Mouse (Mus musculus): Measurements from ENCODE around the gene Kcp. TPM values are rescaled to one million over a fixed set of nuclear protein-coding genes. Genes with fewer than 3 reads are reported as not detected.

Gene Kcp
- total RNA-seq, 2 experiments from 2014 or later: 5.4 to 5.9 TPM

DNA sequence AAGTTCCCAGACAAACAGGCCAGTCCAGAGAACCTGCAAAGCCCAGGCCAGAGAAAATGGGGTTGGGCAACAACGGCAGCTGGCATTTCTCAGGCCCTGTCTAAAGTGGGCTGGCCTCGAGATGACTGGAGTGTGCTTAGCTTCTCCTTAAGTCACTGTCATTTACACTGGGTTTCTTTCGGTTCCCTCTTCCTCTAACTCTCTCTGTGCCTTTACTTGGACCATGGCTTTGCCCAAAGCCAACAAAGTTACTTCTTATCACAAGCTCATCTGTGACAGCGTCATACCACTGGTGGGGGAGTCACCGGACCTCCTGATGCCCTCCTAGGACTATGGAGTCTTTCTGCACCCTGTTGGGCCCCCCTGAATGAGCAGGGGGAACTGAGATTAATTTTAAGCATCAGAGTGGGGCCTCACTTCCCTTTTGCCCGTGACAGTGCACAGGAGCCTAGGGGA is 16.3 kb upstream of the Kcp start:
- DNase-seq: no peak
- intact Hi-C loops (cut with DNase I): no loop called here

DNA sequence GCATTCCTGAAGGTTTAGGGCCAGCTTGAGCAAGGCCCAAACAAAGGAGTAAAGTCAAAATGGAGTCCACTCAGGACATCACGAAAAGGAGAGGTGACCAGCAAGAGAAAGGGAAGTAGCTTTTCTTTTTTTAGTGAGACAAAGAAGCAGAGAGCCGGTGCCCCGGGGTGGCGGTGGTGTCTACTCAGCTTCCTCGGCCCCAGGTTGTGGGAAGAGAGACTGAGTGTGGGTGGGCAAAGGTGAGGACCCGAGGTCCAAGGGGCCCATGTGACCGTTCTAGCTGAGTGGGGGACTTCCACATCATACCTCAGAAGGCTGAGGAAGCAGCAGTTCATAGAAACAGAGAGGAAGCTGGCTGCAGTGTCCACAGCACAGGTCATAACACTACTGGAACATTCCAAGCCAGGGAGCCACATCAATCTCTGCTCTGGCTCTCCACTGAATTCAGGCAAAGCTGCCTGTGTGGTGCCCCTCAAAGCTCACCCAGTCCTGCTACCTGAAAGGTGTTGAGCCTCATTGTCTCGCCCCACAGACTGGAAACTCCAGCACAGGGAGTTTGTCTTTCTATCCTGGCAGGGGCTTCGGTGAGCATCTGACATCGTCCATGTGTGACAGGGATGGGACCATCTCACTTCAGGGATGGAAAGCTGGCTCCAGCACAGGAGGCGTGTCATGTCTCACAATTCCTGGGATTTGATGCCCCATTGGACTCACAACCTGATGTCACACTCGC is 15.7 kb upstream of the Kcp start:
- intact Hi-C loops (cut with DNase I): no loop called here

DNA sequence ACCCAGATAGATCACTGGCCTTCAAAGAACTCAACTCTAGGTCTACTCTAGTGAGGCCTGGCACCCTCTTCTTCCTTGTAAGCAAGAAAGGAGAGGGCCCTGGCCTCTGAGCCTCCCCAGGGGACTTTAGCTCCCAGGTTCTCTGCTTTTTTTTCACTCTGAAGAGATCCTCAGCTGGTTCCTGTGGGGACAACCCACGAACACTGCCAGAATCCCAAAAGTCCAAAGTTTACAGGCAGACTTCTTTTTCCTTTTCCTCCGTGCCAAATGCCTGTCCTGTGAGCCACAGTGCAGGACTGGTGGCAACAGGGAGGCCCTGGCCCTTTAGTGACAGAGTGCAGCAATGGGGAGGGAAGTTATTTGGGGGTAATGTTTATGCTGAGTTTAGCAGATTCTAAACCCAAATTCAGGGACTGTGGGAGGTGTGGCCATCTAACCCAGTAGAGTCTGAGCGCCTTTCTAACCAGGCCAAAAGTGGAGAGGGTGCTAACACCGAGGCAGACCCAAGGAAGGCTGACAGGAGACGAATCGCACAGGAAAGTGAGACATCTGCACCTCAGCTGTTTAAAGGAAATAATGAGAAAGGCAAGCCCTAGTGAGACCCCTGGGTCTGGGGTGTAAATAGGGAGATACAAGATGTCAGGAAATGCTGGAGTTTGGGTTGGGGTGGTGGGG is 15.0 kb upstream of the Kcp start:
- intact Hi-C loops (cut with DNase I): no loop called here
- DNase-seq: no peak

More for the DNA sequence above, 15.7 kb upstream of the Kcp start:
- DNase-seq: no peak

DNA sequence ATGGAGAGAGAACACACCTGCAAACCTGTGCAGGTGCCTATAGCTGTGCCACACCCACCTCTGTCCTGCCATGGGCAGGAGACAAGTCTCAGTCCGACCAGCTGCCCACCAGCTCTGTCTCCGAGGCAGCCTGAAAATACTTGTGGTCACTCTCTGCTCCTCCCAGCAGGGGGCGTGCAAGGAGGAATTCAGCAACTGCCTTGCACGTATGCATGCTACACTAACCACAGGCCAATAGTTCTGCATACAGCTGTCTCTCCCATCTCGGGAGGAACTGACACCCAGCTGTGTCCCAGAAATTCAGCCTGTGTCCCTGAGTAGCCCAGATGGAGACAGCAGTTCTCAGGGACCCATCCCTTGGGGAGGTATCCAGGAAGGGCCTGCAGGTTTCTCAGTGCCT is 9.4 kb upstream of the Kcp start:
- peak; percentile 60 to 63 for DNase-seq
- intact Hi-C loops (cut with DNase I): loop anchor here (1.0 kb wide), 1 partner anchor 132 kb away; no protein-coding TSS in a partner anchor

DNA sequence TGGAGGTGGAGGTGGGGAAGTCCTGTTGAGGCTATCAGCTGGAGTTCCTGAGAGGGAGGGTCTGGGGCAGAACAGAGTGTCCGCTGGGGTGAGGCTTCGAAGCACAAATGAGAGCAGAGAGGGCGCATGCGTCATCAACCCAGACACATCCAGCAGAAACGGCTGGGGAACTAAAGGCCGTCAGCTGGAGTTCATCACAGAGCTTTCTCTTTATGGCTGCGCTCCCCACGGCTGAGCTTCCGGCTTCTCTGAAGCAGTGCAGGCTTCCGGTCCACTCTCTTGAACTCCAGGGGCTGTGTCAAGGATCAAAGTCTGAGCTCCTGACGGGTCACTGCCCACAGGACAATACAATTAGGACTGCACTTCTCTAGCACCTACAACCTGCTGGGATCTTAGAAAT is 5.5 kb upstream of the Kcp start:
- DNase-seq: peak in 1 of 2 experiments; percentile 26
- intact Hi-C loops (cut with DNase I): no loop called here

DNA sequence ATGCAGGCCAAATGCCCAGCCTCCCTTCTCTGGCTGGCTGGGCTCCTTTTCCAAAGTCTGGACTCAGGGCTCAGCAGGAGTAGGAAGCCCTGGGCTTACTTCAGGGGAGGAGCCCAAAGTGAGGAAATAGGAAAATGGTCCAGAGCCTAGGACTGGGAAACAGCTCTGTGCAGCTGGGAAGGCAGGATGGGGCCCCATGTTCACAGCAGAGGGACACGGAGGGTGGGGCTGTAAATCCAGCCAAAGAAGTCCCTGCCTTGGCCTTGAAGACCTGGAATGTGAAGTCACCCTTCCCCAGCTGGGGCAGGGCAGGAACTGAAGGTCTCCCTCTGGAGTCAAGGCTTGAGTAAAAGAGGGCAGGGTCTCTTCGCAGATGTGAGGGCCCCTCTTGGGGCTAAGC is 1.3 kb upstream of the Kcp start:
- DNase-seq: peak in 1 of 2 experiments; percentile 25
- intact Hi-C loops (cut with DNase I): no loop called here

DNA sequence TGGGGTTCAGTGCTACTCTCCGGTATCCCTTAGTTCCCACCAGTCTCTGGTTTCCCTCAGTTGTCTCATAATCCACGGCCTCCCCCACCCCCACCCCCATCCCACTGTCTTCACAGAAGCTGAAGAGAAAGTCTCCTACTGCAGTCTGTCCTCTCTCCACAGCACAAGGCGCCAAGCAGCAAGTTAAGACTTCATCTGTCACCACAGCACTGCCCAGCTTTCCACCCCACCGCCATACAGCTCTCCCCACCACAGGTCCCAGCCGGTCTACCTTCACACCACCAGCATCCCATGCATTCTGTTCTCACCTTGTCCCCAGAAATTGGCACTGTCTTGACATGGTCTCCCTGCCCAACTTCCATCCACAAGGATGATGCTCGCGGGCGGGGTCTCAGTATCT is 918 bp downstream of the Kcp start:
- no peak for DNase-seq
- intact Hi-C loops (cut with DNase I): no loop called here

DNA sequence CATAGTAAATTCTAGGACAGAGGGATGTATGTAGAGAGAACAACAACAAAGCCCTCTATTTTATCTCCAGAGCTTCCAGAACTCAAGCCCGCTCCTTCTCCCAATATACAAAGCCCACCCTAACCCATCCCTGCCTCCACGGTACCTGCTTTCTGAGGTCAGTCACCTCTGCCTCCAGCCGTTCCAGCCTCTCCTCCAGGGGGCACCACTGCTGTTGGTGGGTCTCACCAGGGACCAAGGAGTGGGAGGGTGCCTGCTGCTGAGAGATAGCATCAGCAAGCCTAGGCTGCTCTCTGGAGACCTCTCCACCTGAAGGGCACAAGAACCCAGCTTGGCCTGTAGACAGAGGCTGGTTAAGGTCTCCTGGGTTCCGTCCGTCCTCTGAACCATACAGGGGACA is 2.3 kb downstream of the Kcp start:
- DNase-seq: no peak
- intact Hi-C loops (cut with DNase I): no loop called here

DNA sequence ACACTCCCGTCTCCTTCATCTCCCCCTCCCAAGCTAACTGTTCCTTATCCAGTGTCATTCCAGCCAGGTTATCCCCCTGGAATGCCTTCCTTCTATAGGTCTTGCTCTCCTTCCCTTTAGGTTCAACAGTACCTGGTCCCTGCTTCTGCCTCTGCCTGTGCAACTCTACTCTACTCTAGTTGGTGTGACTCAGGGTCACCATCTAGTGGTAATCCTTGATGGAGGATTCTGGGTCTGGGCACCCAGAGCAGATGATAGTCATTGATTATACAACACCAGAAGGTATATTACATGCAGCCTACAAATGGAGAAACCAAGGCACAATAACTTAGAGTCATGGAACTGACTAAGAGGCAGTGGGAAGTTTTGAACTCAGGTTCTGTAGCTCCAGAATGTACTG is 6.2 kb downstream of the Kcp start:
- DNase-seq: no peak
- intact Hi-C loops (cut with DNase I): no loop called here

DNA sequence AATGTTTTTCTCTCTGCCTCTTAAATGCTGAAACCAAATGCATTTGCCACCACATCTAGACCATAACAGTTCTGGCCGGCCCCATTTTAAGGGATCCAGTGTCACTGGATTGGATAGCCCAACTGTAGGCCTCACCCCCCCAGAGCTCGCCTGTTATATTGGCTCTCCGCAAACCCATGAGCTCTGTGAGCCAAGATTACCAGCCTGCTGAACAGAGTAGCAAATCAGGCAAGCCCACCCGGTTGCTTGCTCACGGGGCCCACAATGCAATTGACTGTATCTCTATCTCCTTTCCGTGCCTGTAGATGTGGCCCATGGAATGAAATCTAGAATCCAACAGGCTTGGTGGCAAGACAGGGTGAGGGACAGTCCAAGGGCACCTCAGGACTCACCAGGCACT is 6.9 kb downstream of the Kcp start:
- intact Hi-C loops (cut with DNase I): no loop called here
- no peak for DNase-seq

DNA sequence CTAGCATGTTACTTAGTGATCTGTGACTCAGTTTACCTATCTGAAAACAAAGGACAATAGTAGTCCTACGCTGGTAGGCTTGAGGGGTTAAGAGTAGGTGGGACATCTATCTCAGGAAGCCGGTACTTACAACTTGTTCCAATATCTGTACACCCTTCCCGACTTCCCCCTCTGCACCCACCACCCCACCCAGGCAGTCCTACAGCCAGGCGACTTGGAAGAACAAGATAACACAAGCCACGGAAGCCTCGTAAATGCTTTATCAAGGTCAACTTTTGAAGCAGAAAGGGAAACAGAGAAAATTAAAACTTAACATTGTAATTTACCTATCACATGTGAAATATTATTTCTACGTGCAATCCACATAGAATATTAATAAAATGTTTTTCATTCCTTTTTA is 7.6 kb downstream of the Kcp start:
- intact Hi-C loops (cut with DNase I): no loop called here
- no peak for DNase-seq

DNA sequence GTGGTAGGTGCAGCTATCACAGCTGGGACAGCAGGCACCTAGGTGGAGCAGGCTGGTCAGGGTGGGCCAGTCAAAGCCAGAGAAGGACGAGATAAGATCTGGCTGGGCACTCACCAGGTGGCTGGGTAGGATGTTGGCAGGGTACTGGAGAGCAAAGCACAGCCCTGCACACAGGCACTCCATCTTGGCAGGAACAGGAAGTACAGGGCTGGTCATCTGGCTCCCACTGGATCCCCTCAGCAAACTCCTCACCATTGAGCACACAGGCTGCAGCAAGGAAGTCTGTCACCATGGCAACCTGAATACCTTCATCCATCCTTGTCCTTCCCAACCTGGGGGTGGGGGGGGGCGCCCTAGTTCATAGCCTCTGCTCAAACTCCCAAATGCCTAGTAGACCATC is 10.0 kb downstream of the Kcp start:
- intact Hi-C loops (cut with DNase I): no loop called here
- DNase-seq: no peak

DNA sequence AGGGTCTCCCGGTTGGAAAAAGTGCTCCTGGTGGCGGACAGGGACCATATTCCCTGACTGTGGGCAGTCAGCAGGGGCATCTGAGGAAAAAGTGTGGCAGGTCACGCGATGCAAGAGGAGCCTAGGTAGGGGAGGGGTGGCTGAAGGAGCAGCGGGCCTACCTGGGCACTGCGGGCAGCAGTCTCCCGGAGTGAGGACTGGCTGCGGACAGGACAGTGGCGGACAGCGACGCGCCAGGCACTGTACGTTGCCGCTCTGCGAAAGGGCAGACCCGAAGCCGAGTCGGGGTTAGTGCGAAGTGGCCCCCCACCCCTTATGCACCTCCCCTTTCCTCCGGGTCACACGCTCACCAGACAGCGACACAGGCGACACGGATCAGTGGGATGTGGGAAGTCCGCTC is 11.5 kb downstream of the Kcp start:
- intact Hi-C loops (cut with DNase I): no loop called here
- no peak for DNase-seq

DNA sequence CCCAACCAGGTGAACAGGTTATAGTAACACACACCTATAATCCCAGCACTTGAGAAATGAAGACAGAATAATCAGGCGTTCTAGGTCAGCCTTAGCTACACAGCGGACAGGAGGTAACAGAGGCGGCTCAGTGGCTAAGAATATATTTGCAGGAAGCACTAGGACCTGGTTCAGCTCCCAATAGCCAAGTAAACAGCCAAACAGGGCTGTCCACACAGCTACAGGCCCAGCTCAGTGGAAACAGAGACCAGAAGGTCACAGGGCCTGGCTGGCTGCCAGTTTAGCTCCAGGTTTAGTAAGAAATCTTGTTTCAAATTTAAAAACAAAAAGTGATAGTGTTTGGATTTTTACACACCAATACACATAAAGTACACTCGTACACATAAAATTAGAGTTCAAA is 13.7 kb downstream of the Kcp start:
- DNase-seq: no peak
- intact Hi-C loops (cut with DNase I): no loop called here

DNA sequence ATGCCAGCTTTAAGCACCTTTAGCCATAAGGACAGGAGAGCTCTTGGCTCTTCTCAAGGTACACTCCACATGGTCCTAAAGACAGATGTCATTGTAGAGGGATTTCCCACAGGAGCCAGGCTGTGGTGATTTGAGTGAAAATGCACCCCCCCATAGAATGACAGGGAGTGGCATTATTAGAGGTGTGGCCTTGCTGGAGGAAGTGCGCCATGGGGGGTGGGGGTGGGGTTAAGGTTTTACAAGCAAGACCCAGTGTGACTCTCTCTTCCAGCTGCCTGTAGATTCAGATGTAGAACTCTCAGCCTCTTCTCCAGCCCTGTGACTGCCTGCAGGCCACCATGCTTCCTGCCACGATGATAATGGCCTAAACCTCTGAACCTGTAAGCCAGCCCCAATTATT is 21.8 kb downstream of the Kcp start:
- DNase-seq: no peak
- intact Hi-C loops (cut with DNase I): loop anchor here (5.0 to 10.0 kb wide), 2 partner anchors 91 to 124 kb away; partner anchors contain the start of gene Ccdc136

DNA sequence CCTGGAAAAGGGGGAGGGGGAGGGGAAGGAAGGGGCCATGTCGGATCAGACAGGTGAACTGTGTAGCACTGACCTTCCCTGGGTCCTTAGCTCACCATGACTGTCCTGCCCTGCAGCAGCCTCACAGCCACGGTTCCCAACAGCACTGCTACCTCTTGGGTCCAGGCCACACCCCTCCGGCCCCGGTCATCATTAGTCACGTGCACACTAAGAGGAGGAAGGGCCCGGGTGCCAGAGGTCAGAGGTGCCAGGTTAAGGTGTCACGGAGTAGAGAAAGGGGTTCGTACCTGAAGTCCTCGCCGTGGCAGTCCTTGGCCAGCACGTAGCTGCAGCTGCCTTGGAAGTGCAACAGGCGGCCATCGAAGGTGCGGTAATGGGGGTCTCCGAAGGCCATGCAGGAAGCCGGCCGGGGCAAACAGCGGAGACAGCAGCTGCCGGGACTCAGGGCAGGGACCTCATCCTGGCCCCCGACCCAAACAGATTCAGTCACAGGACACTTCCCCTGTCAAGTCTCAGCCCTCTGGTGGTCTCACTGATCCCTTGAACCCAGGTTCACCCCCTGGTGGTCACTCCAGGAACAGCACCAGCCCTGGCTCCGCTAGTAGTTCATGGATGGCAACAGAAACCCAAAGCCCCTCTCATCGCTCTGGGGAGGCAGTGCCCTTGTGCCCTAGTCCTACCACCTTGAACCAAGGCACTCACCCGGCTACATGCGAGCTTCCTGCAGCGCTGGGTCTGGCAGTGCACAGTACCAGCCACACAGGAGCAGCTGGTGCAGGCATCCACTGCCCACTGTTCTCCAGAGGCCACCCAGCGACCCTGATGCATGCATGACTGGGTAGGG is 22.8 kb downstream of the Kcp start:
- peak; percentile 58 to 60 for DNase-seq

DNA sequence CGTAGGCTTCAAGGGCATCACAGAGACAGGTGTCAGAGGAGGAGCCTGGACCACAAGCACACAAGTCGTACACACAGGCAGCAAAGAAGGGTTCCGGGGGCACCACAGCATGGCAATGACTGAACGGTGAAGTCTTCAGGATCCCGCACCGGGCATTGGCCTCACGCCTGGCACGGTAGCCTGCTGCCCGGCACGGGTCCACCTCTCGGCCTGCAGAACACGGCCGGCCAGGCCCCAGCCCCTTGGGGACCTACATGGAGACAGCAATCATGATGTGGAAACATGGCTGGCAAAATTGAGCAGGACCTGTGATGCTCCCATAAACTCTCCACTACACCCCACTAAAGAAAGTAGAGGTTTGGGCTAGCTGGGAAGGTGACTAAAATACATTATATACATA is 25.1 kb downstream of the Kcp start:
- DNase-seq: no peak

More for the DNA sequence above, 22.8 kb downstream of the Kcp start:
- intact Hi-C loops (cut with DNase I): loop anchor here (5.0 to 10.0 kb wide), 2 partner anchors 90 to 123 kb away; partner anchors contain the start of gene Ccdc136

DNA sequence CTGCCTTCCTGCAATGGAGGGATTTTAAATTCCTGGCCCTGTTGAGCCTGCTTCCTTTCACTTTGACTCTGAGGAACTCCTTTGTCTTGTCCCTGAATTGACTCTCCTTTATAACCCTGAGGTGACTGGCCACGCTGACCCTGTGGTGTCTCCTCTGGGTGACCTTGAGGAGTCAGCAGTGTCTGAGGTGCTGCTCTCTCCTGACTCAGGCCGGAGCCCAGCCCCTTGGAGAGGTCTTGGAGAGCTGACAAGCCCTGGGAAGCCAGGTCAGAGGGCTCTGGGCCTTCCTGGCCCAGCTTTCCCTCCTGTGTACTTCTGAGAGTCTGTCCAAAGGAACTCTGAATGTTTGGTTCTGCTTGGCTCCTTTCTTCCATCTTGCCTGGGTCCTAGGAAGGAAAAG is 33.0 kb downstream of the Kcp start:
- intact Hi-C loops (cut with DNase I): no loop called here
- no peak for DNase-seq

More for the DNA sequence above, 25.1 kb downstream of the Kcp start:
- intact Hi-C loops (cut with DNase I): loop anchor here (10.0 kb wide), 1 partner anchor 88 kb away; the partner anchor contains the start of gene Ccdc136

DNA sequence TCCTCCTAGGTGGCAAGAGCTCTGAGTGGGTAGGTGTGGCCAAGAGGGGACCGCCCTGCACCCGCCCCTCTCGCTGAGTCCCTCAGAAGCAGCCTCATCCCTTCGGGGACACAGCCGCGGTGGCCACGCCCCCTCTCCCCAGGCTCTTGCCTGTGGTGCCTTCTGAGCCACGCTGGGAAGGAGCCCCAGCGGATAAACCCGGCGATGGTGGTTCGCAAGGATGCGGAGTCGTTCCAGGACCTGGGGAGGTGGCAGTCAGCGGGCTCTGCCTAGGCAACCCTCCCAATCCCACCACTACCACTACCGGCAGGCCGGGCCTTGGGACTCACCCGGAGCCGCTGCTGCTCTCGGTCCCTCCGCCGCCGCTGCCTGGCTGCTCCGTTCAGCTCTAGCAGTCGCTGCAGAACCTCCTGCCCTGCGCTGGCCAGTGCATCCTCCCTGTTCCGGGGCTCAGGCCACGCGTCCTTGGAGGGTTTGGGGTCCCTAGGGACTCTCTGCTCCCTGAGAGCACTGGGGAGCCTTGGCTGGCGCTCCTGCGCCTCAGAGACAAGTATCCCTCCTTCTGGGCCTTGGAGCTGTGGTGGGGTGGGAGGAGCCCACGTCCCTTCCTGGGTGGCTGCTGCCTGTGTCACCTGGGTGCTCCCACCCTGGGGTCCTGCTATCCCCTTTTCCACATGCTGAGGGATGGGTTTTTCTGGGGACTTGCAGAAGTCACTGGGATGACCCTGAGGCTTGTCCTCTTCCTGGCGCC is 33.6 kb downstream of the Kcp start:
- intact Hi-C loops (cut with DNase I): no loop called here
- DNase-seq: peak; percentile 44 to 45

DNA sequence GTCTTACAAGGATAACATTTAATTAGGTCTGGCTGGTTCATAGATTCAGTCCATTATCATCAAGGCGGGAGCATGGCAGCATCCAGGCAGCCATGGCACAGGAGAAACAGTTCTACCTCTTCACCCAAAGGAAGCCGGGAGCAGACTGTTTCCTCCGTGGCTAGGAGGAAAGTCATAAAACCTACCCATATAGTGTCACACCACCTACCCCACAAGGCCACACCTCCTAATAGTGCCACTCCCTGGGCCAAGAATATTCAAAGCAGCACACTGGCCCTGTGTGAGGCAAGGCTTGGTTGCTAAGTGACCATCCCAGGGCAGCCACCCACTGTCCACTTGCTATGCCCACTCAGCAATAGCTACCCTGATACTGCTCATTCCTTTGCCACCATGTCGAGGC is 36.6 kb downstream of the Kcp start, which contains the start of gene Atp6v1fnb:
Gene Atp6v1fnb, plus strand, starts transcription at position 301 of the 400 bp plus-strand sequence.
- intact Hi-C loops (cut with DNase I): no loop called here
- no peak for DNase-seq

All from gastrocnemius, postnatal 36 days (tissue).